Mouse (Mus musculus) hindbrain, embryonic 16.5 days (tissue): ENCODE measurements around the gene Lsm14a. TPM values are rescaled to one million over a fixed set of nuclear protein-coding genes. Genes with fewer than 3 reads are reported as not detected.

Source experiments
- ATAC-seq: fragments of 200-750 bp; cut with Nextera tagmentation; 2 replicates; pipeline ENCODE4 v1.8.0; 2017; ENCODE audit warnings: moderate TSS enrichment, moderate library complexity
- H3K27ac ChIP-seq: fragments of 300-500 bp; sonication (generic); 2 replicates; pipeline ENCODE4 v1.5.1; 2014; ENCODE audit warnings: low read depth, mild to moderate bottlenecking, control low read depth, low read length, moderate library complexity
- H3K27me3 ChIP-seq: fragments of 300-500 bp; sonication (generic); replicated peaks from 2 replicates; pipeline ENCODE4 v1.6.1; 2014; ENCODE audit warnings: low read length; ENCODE audit not compliant: control insufficient read depth, insufficient read depth
- H3K36me3 ChIP-seq: fragments of 300-500 bp; sonication (generic); 2 replicates; pipeline ENCODE4 v1.6.1; 2014; ENCODE audit warnings: mild to moderate bottlenecking, low read length, moderate library complexity, mixed read lengths; ENCODE audit not compliant: control insufficient read depth, insufficient read depth
- H3K4me1 ChIP-seq: fragments of 300-500 bp; sonication (generic); 2 replicates; pipeline ENCODE4 v1.6.1; 2014; ENCODE audit warnings: low read depth, low read length; ENCODE audit not compliant: control insufficient read depth, insufficient read depth
- H3K4me2 ChIP-seq: fragments of 300-500 bp; sonication (generic); 2 replicates; pipeline ENCODE4 v1.6.1; 2014; ENCODE audit warnings: mild to moderate bottlenecking, low read length, control low read depth, moderate library complexity
- H3K4me3 ChIP-seq: fragments of 300-500 bp; sonication (generic); 2 replicates; pipeline ENCODE4 v1.5.1; 2014; ENCODE audit warnings: mild to moderate bottlenecking, low read length, control low read depth, moderate library complexity
- H3K9ac ChIP-seq: fragments of 300-500 bp; sonication (generic); 2 replicates; pipeline ENCODE4 v1.6.1; 2014; ENCODE audit warnings: low read depth, mild to moderate bottlenecking, control low read depth, low read length, moderate library complexity
- H3K9me3 ChIP-seq: fragments of 300-500 bp; sonication (generic); 2 replicates; pipeline ENCODE4 v1.6.1; 2014; ENCODE audit warnings: mild to moderate bottlenecking, low read length, moderate library complexity; ENCODE audit not compliant: control insufficient read depth
- WGBS: fragments of 180-500 bp; shearing (Covaris S2); extraction: QIAGEN DNeasy Blood & Tissue Kit; methylation state at CpG from one replicate; pipeline ENCODE4 v1.1.7; 2014; 5-methylcytosine and 5-hydroxymethylcytosine counted together
- polyA plus RNA-seq: library from polyadenylated mRNA; unstranded; fragments of >200 nt; fragmentation: Nextera tagmentation; extraction: Ambion mirVana; gene quantifications from 2 replicates; pipeline ENCODE4 v1.2.1, GENCODE M21; 2015

The Lsm14a gene
- polyA plus RNA-seq: 50.6 and 55.6 TPM in 2 replicates

GRCm38 (mm10) chr7:34393215-34393614 is at the start of gene Lsm14a:
Gene Lsm14a, minus strand, starts transcription at chr7:34393315.
- H3K4me3 ChIP-seq: no peak within 1 kb of the TSS
- no peak for ATAC-seq
- no peak within 1 kb of the TSS for H3K27ac ChIP-seq

GRCm38 (mm10) chr7:34438903-34439302 is 45.8 kb upstream of the Lsm14a start:
- WGBS: 40% methylated on average over 6 of the region's 6 CpGs
- 0 out of 2 replicates have a peak, but pooled peaks have one; percentile 27 for ATAC-seq
- Histone ChIP-seq H3K4me2 (no peak overlapping the region), H3K9me3 (no peaks in the 10 kb centered on the region), H3K27me3 (no peaks in the 10 kb centered on the region), H3K36me3 (no peaks in the 10 kb centered on the region), H3K27ac (no peak overlapping the region), H3K4me3 (no peak overlapping the region), H3K4me1 (no peaks in the 10 kb centered on the region), H3K9ac (no peak overlapping the region)

More at GRCm38 (mm10) chr7:34393215-34393614, at the start of gene Lsm14a:
- no peaks in the 10 kb centered on the region for H3K27me3 ChIP-seq
- no peak within 1 kb of the TSS for H3K4me2 ChIP-seq
- no peak within 1 kb of the TSS for H3K9ac ChIP-seq
- H3K36me3 ChIP-seq: no peaks in the 10 kb centered on the region
- peaks cover 14% of the 10 kb centered on the region for H3K4me1 ChIP-seq
- H3K9me3 ChIP-seq: no peaks in the 10 kb centered on the region

GRCm38 (mm10) chr7:34433597-34433996 is 40.5 kb upstream of the Lsm14a start:
- no peak for ATAC-seq
- 79% methylated on average over 1 of the region's 1 CpGs for WGBS
- H3K9me3 ChIP-seq: no peaks in the 10 kb centered on the region
- no peaks in the 10 kb centered on the region for H3K36me3 ChIP-seq
- H3K9ac ChIP-seq: no peak overlapping the region
- no peaks in the 10 kb centered on the region for H3K4me1 ChIP-seq
- H3K27ac ChIP-seq: no peak overlapping the region
- H3K27me3 ChIP-seq: no peaks in the 10 kb centered on the region
- no peak overlapping the region for H3K4me3 ChIP-seq
- H3K4me2 ChIP-seq: no peak overlapping the region

- Histone ChIP-seq H3K36me3 (no peaks in the 10 kb centered on the region), H3K4me1 (no peaks in the 10 kb centered on the region), H3K27me3 (no peaks in the 10 kb centered on the region), H3K4me3 (no peak overlapping the region), H3K4me2 (no peak overlapping the region), H3K9me3 (no peaks in the 10 kb centered on the region), H3K9ac (no peak overlapping the region), H3K27ac (no peak overlapping the region)
- WGBS: 73% methylated on average over 2 of the region's 2 CpGs
- ATAC-seq: no peak
Measured at GRCm38 (mm10) chr7:34421201-34421600, 28.1 kb upstream of the Lsm14a start.

GRCm38 (mm10) chr7:34407492-34407891 is 14.4 kb upstream of the Lsm14a start:
- Histone ChIP-seq H3K27ac (no peak overlapping the region), H3K27me3 (no peaks in the 10 kb centered on the region), H3K9me3 (no peaks in the 10 kb centered on the region), H3K4me1 (no peaks in the 10 kb centered on the region), H3K4me3 (no peak overlapping the region), H3K9ac (no peak overlapping the region), H3K36me3 (no peaks in the 10 kb centered on the region), H3K4me2 (no peak overlapping the region; the same call in 1 of the 2 replicates)
- peak; percentile 83 for ATAC-seq
- 8% methylated on average over 8 of the region's 8 CpGs for WGBS

GRCm38 (mm10) chr7:34403876-34404275 is 10.8 kb upstream of the Lsm14a start:
- Histone ChIP-seq H3K27me3 (no peaks in the 10 kb centered on the region), H3K9ac (no peak overlapping the region), H3K4me2 (no peak overlapping the region), H3K27ac (no peak overlapping the region), H3K9me3 (no peaks in the 10 kb centered on the region), H3K4me3 (no peak overlapping the region), H3K36me3 (no peaks in the 10 kb centered on the region), H3K4me1 (no peaks in the 10 kb centered on the region)
- ATAC-seq: no peak
- 80% methylated on average over 11 of the region's 11 CpGs for WGBS

GRCm38 (mm10) chr7:34400070-34400469 is 7.0 kb upstream of the Lsm14a start:
- 44% methylated on average over 4 of the region's 4 CpGs for WGBS
- Histone ChIP-seq H3K4me2 (no peak overlapping the region), H3K9ac (no peak overlapping the region), H3K4me1 (no peaks in the 10 kb centered on the region), H3K36me3 (no peaks in the 10 kb centered on the region), H3K4me3 (no peak overlapping the region), H3K27me3 (no peaks in the 10 kb centered on the region), H3K27ac (no peak overlapping the region), H3K9me3 (no peaks in the 10 kb centered on the region)
- ATAC-seq: no peak

GRCm38 (mm10) chr7:34398831-34399230 is 5.7 kb upstream of the Lsm14a start:
- Histone ChIP-seq H3K4me3 (no peak overlapping the region), H3K9me3 (no peaks in the 10 kb centered on the region), H3K9ac (no peak overlapping the region), H3K4me2 (no peak overlapping the region), H3K27me3 (no peaks in the 10 kb centered on the region), H3K4me1 (no peaks in the 10 kb centered on the region), H3K27ac (no peak overlapping the region), H3K36me3 (no peaks in the 10 kb centered on the region)
- ATAC-seq: no peak
- WGBS: 81% methylated on average over 5 of the region's 5 CpGs

- H3K4me2 ChIP-seq: no peak overlapping the region
- 83% methylated on average over 3 of the region's 3 CpGs for WGBS
- no peak for ATAC-seq
- H3K27ac ChIP-seq: no peak overlapping the region
- H3K36me3 ChIP-seq: no peaks in the 10 kb centered on the region
- H3K9me3 ChIP-seq: no peaks in the 10 kb centered on the region
- H3K4me3 ChIP-seq: no peak overlapping the region
- no peaks in the 10 kb centered on the region for H3K4me1 ChIP-seq
- no peak overlapping the region for H3K9ac ChIP-seq
- H3K27me3 ChIP-seq: no peaks in the 10 kb centered on the region
Measured at GRCm38 (mm10) chr7:34396791-34397190, 3.7 kb upstream of the Lsm14a start.

- Histone ChIP-seq H3K9ac (no peak overlapping the region), H3K36me3 (no peaks in the 10 kb centered on the region), H3K4me3 (no peak overlapping the region), H3K27me3 (no peaks in the 10 kb centered on the region), H3K27ac (no peak overlapping the region), H3K4me2 (no peak overlapping the region), H3K9me3 (no peaks in the 10 kb centered on the region), H3K4me1 (peaks cover 6% of the 10 kb centered on the region)
- no peak for ATAC-seq
- 73% methylated on average over 6 of the region's 6 CpGs for WGBS
Measured at GRCm38 (mm10) chr7:34395761-34396160, 2.6 kb upstream of the Lsm14a start.
